Mouse (Mus musculus) embryonic facial prominence, embryonic 12.5 days (tissue): Measurements from ENCODE around the gene Abcg4. TPM values are rescaled to one million over a fixed set of nuclear protein-coding genes. Genes with fewer than 3 reads are reported as not detected.

Source experiments
- ATAC-seq: fragments of 200-750 bp; cut with Nextera tagmentation; 2 replicates; pipeline ENCODE4 v1.8.0; 2017; ENCODE audit not compliant: insufficient number of reproducible peaks, insufficient read depth, low FRiP score, low TSS enrichment
- H3K27ac ChIP-seq: fragments of 300-500 bp; sonication (generic); 2 replicates; pipeline ENCODE4 v1.5.1; 2016; ENCODE audit warnings: mild to moderate bottlenecking
- H3K27me3 ChIP-seq: fragments of 300-500 bp; sonication (generic); 2 replicates; pipeline ENCODE4 v1.6.1; 2016; ENCODE audit warnings: mild to moderate bottlenecking, moderate library complexity
- H3K36me3 ChIP-seq: fragments of 300-500 bp; sonication (generic); 2 replicates; pipeline ENCODE4 v1.6.1; 2016; ENCODE audit warnings: mild to moderate bottlenecking
- H3K4me1 ChIP-seq: fragments of 300-500 bp; sonication (generic); 2 replicates; pipeline ENCODE4 v1.6.1; 2016
- H3K4me2 ChIP-seq: fragments of 300-500 bp; sonication (generic); replicated peaks from 2 replicates; pipeline ENCODE4 v1.6.1; 2016; ENCODE audit warnings: mild to moderate bottlenecking, moderate library complexity
- H3K4me3 ChIP-seq: fragments of 300-500 bp; sonication (generic); 2 replicates; pipeline ENCODE4 v1.5.1; 2016; ENCODE audit warnings: mild to moderate bottlenecking
- H3K9ac ChIP-seq: fragments of 300-500 bp; sonication (generic); 2 replicates; pipeline ENCODE4 v1.6.1; 2016; ENCODE audit warnings: mild to moderate bottlenecking, moderate library complexity
- H3K9me3 ChIP-seq: fragments of 300-500 bp; sonication (generic); 2 replicates; pipeline ENCODE4 v1.6.1; 2016; ENCODE audit warnings: mild to moderate bottlenecking, moderate library complexity
- WGBS: fragments of 180-500 bp; shearing (Covaris S2); methylation state at CpG from one replicate; pipeline ENCODE4 v1.1.7; 2016; 5-methylcytosine and 5-hydroxymethylcytosine counted together
- polyA plus RNA-seq: library from polyadenylated mRNA; unstranded; fragments of >200 nt; fragmentation: Nextera tagmentation; extraction: Ambion mirVana; gene quantifications from 2 replicates; pipeline ENCODE4 v1.2.1, GENCODE M21; 2016

Abcg4 gene
- polyA plus RNA-seq, 1 experiment from 2014 or later = 5.9 TPM

DNA sequence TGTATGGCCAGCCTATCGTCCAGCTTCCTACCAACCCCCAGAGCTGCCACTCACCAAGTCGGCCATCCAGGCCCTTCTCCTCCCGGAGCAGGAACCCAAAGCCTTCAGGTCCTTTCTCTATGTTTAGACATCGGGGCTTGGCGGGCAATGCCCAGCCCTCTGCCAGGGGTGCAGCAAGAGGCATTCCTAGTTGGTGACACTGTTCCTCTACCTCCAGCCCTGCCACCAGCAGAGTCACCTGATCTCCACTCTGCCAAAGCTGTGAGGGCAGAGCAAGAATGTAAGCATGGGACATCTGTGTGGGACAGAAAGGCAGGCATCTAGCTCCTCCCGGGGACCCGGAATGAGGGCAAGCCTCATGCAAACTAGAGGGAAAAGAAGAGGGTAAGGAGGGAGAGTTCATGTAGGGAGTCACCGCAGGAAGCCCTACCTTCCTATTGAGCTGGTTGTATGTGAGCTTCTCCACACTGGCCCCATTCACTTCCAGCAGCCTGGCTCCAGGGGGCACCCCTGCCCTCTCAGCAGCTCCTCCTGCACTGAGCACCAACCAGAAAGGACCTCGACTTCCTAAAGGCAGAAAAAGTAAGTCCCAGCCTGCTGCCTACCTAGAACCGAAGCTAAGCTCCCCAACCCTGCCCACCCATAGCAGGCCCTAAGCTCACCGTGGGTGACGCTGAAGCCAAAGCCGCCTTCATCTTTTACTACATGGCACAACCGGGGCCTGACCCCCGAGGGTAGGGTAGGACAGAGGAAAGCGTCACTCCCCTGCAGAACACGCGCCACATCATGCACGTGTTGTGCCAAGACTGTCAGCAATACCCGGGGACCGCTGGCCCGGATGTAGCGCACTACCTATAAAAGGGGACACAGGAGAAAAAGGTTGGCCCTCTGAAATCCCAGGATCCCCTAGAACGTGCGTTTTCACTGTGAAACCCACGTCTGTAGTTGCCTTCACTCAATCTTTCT, 39.0 kb downstream of the Abcg4 start:
- H3K27me3 ChIP-seq = no peaks in the 10 kb centered on the region
- H3K27ac ChIP-seq = no peak overlapping the region
- no peaks in the 10 kb centered on the region for H3K9me3 ChIP-seq
- H3K36me3 ChIP-seq = no peaks in the 10 kb centered on the region
- no peak overlapping the region for H3K9ac ChIP-seq
- no peak for ATAC-seq
- peaks cover 12% of the 10 kb centered on the region for H3K4me1 ChIP-seq
- 47% methylated on average over 26 of the region's 26 CpGs for WGBS
- no peak overlapping the region for H3K4me3 ChIP-seq
- H3K4me2 ChIP-seq = peak overlapping the region; percentile 31

DNA sequence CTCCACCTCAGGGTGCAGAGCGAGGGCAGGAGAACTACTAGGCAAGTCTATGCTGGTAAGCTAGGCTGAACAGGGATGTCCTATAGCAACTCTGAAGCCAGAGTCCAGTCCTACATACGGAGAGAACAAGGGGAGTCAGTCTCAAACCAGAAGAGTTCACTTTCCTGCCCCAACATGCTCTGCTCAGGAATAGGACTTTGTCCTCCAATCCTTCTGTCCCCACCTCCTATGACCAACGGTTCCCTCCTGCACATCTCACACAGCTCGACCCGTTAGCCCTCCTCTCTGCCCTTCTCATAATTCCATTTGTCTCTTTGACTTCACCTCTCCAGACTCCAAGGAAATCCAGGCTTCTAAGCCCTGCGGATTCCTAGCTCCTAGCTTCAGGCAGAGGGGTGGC, 40.5 kb downstream of the Abcg4 start:
- WGBS = 83% methylated on average over 6 of the region's 6 CpGs

DNA sequence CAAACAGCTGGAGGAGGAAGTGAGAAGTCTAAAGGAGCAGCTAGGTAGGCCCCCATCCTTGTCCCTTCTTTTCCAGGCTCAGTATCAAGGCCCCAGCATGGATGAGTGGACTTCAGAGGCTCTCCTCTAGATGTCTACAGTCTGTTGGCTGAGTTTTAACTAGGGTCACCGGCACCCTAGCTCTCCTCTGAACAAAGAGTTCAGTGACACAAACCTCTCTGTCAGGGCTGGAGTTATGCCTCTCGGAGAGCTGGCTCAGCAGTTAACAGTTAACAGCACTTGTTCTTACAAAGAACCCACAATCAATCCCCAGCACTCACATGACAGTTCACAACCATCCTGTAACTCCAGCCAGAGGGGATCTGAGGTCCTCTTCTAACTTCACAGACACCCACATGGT, 44.8 kb downstream of the Abcg4 start:
- 46% methylated on average over 2 of the region's 2 CpGs for WGBS
- H3K9me3 ChIP-seq = no peaks in the 10 kb centered on the region

More for the DNA sequence above, 40.5 kb downstream of the Abcg4 start:
- no peak overlapping the region for H3K4me3 ChIP-seq
- no peak overlapping the region for H3K27ac ChIP-seq
- H3K36me3 ChIP-seq = no peaks in the 10 kb centered on the region
- no peak for ATAC-seq
- H3K4me1 ChIP-seq = 0 out of 2 replicates have a peak, but pooled peaks cover 4% of the 10 kb centered on the region
- H3K4me2 ChIP-seq = no peak overlapping the region
- H3K27me3 ChIP-seq = no peaks in the 10 kb centered on the region
- H3K9me3 ChIP-seq = no peaks in the 10 kb centered on the region
- H3K9ac ChIP-seq = no peak overlapping the region

DNA sequence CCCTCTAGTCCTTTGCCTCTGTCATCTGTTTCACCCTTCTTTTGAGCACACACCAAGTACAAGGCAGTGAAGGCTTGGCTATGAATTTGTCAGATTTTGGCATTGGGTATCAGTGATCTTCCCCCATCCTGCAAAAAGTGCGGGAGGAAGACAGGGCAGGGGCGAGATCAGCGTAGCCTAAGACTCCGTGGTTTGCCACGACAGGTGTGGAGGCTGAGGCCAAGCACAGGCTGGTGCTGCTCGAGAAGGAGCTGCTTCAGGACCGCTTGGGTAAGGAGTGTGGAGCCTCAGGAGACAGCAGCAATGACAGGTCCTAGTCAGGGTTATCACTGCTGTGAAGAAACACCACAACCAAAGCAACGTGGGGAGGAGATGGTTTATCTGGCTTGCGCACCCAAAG, 47.0 kb downstream of the Abcg4 start:
- ATAC-seq = no peak
- Histone ChIP-seq H3K4me3 (no peak overlapping the region), H3K9me3 (no peaks in the 10 kb centered on the region)

More for the DNA sequence above, 44.8 kb downstream of the Abcg4 start:
- H3K4me2 ChIP-seq = no peak overlapping the region
- H3K27ac ChIP-seq = no peak overlapping the region
- no peak for ATAC-seq
- H3K9ac ChIP-seq = no peak overlapping the region
- H3K36me3 ChIP-seq = no peaks in the 10 kb centered on the region
- H3K27me3 ChIP-seq = no peaks in the 10 kb centered on the region
- no peaks in the 10 kb centered on the region for H3K4me1 ChIP-seq
- no peak overlapping the region for H3K4me3 ChIP-seq

DNA sequence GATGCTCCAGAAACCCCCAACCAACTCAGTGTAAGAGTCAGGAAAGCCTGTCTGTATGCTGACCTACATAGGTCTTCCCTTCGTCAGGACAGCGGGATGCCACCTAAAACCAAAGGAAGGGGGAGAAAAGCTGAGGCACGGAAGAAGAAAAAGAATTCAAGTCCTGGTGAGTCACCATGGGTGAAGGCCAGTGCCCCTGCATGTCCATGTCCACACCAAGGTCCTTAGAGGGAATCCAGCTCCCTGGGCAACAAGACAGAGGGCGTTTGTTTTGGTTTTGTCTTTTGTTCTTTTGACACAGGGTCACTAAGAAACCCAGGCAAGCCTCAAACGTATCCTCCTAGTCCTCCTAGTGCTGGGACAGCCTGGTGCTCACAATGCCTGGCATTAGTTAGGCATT, 47.5 kb downstream of the Abcg4 start:
- Histone ChIP-seq H3K9ac (no peak overlapping the region), H3K4me3 (no peak overlapping the region), H3K9me3 (no peaks in the 10 kb centered on the region), H3K36me3 (no peaks in the 10 kb centered on the region), H3K27me3 (no peaks in the 10 kb centered on the region), H3K27ac (no peak overlapping the region), H3K4me2 (no peak overlapping the region), H3K4me1 (no peaks in the 10 kb centered on the region)
- ATAC-seq = no peak
- WGBS = 56% methylated on average over 5 of the region's 5 CpGs

More for the DNA sequence above, 47.0 kb downstream of the Abcg4 start:
- WGBS = 70% methylated on average over 9 of the region's 9 CpGs
- no peak overlapping the region for H3K9ac ChIP-seq
- no peaks in the 10 kb centered on the region for H3K36me3 ChIP-seq
- no peak overlapping the region for H3K4me2 ChIP-seq
- no peak overlapping the region for H3K27ac ChIP-seq
- no peaks in the 10 kb centered on the region for H3K4me1 ChIP-seq
- H3K27me3 ChIP-seq = no peaks in the 10 kb centered on the region

DNA sequence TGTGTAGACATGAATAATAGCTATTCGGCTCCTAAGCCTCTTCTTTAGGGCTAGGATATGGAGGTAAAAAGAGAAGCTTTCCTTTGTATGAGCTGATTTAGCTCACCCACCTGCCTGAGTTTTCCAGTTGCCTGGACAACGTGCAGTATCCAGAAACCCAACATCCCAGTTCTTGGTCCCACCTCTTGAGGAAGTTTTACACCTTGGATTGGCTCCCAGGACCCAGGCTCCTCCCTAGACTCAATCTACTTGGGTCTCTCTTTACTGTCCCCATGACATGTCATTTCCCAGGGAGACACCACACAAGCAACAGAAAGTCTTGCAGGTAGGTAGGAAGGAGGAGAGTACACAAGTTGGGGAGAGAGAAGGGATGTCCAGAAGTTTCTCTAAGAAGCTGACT, 48.0 kb downstream of the Abcg4 start, which contains the start of gene Ccdc153:
Gene Ccdc153 (plus strand): TSS at position 278 of the 400 bp plus-strand sequence.
- H3K36me3 ChIP-seq = no peaks in the 10 kb centered on the region
- no peak for ATAC-seq
- WGBS = 52% methylated on average over 2 of the region's 2 CpGs

DNA sequence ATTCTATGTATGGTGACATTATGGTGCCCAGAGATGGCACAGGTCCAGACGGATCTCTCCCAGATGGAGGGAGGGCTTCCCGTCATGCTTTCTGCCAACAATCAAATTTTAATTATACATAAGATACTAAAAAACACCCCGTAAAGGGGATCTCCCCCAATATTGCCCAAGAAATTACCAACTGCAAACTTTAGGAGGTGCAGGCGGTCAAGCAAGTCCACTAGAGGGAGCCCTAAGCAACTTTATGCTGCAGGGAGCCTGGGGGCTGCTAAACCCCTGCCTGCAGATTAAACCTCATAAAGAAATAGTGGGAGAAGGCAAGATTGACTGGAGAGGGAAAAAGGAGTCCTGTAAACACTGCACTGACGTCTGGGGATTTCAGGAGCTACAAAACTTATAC, 49.0 kb downstream of the Abcg4 start:
- Histone ChIP-seq H3K4me3 (no peak overlapping the region), H3K4me1 (no peaks in the 10 kb centered on the region), H3K27me3 (no peaks in the 10 kb centered on the region), H3K27ac (no peak overlapping the region), H3K36me3 (no peaks in the 10 kb centered on the region), H3K9ac (no peak overlapping the region), H3K4me2 (no peak overlapping the region), H3K9me3 (no peaks in the 10 kb centered on the region)
- WGBS = 12% methylated on average over 5 of the region's 5 CpGs
- ATAC-seq = no peak

More for the DNA sequence above, 48.0 kb downstream of the Abcg4 start, which contains the start of gene Ccdc153:
- no peak within 1 kb of the TSS for H3K4me3 ChIP-seq
- H3K27ac ChIP-seq = no peak within 1 kb of the TSS
- H3K27me3 ChIP-seq = no peaks in the 10 kb centered on the region
- no peaks in the 10 kb centered on the region for H3K9me3 ChIP-seq
- no peak within 1 kb of the TSS for H3K9ac ChIP-seq
- H3K4me2 ChIP-seq = no peak within 1 kb of the TSS
- no peaks in the 10 kb centered on the region for H3K4me1 ChIP-seq

DNA sequence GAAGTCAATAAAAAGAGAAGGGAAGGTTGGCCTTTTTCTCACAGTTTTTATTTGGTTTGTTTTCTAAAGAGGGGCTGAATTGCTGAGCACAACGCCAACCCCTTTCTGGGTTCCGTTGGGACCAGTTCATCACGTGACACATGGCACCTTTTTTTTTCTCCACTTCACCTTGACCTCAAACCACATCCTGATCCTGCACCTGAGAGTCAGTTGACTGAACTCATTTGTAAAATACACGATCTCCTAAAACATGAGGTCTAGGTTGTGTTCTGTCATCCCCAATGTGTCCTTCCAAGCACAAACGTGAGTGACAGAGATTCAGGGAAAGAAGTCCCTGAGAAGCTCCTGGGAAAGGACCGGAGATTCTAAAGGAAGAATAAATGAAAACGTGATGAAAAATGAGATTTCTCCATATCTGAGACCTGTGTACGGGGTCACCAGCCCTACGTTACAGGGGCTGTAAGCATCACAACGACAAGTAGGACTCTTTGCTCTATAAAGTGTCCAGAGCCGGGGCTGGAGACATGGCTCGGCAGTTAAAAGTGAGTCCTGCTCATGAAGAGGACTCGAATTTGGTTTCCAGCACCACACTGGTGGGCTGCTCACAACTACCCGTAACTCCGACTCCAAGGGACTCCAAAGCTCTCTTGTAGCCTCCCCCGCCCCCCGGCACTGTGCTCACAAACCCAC, 49.8 kb downstream of the Abcg4 start:
- H3K9me3 ChIP-seq = no peaks in the 10 kb centered on the region
- H3K4me2 ChIP-seq = no peak overlapping the region
- no peaks in the 10 kb centered on the region for H3K27me3 ChIP-seq
- ATAC-seq = no peak
- H3K4me3 ChIP-seq = no peak overlapping the region
- WGBS = 79% methylated on average over 17 of the region's 17 CpGs
- H3K9ac ChIP-seq = no peak overlapping the region
- no peaks in the 10 kb centered on the region for H3K4me1 ChIP-seq
- no peak overlapping the region for H3K27ac ChIP-seq
- H3K36me3 ChIP-seq = no peaks in the 10 kb centered on the region

DNA sequence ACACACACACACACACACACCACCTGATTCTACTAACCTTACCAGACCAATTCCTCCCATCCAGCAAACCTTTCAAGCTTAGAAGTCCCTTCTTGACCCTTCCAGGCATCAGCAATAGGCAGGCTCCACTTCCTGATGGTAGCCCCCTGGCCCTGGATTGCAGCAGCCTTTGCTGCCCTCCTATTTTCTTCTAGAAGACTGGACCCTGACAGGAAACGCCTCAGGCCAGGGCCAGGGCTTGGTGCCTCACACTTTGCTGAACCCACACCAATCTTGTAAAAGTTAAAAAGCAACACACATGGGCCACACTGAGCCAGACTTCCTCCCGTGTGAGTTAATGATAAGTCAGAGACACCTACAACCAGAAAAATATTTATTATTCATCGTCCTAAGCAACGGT, 51.3 kb downstream of the Abcg4 start:
- no peak overlapping the region for H3K4me2 ChIP-seq
- no peak overlapping the region for H3K9ac ChIP-seq

DNA sequence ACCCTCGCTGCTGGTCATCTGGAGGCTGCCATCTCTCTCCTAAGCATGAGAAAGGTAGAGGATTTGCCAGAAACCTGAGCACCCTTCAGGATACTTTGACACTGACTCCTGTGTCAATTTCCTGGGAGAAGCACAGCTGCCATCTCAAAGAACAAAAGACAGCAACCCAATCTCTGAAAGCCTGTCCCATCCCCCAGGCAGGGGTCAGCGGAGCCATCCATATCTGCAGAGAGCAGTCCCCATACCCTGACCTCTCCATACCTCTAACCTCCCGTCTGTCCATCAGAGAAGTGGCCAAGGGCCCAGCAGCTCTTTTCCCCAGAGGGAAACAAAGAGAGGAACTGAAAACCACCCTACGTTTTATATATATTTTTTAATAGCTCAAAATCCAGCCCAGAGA, 51.8 kb downstream of the Abcg4 start:
- peaks cover 10% of the 10 kb centered on the region for H3K4me1 ChIP-seq
- no peak overlapping the region for H3K9ac ChIP-seq
- no peak overlapping the region for H3K27ac ChIP-seq
- H3K27me3 ChIP-seq = no peaks in the 10 kb centered on the region
- no peak overlapping the region for H3K4me3 ChIP-seq
- 34% methylated on average over 4 of the region's 4 CpGs for WGBS
- H3K4me2 ChIP-seq = no peak overlapping the region
- no peaks in the 10 kb centered on the region for H3K36me3 ChIP-seq
- no peak for ATAC-seq
- no peaks in the 10 kb centered on the region for H3K9me3 ChIP-seq

More for the DNA sequence above, 51.3 kb downstream of the Abcg4 start:
- ATAC-seq = no peak
- H3K9me3 ChIP-seq = no peaks in the 10 kb centered on the region
- no peaks in the 10 kb centered on the region for H3K27me3 ChIP-seq
- no peaks in the 10 kb centered on the region for H3K36me3 ChIP-seq
- no peak overlapping the region for H3K27ac ChIP-seq
- H3K4me3 ChIP-seq = no peak overlapping the region
- peaks cover 5% of the 10 kb centered on the region for H3K4me1 ChIP-seq
- WGBS = 58% methylated on average over 4 of the region's 4 CpGs

DNA sequence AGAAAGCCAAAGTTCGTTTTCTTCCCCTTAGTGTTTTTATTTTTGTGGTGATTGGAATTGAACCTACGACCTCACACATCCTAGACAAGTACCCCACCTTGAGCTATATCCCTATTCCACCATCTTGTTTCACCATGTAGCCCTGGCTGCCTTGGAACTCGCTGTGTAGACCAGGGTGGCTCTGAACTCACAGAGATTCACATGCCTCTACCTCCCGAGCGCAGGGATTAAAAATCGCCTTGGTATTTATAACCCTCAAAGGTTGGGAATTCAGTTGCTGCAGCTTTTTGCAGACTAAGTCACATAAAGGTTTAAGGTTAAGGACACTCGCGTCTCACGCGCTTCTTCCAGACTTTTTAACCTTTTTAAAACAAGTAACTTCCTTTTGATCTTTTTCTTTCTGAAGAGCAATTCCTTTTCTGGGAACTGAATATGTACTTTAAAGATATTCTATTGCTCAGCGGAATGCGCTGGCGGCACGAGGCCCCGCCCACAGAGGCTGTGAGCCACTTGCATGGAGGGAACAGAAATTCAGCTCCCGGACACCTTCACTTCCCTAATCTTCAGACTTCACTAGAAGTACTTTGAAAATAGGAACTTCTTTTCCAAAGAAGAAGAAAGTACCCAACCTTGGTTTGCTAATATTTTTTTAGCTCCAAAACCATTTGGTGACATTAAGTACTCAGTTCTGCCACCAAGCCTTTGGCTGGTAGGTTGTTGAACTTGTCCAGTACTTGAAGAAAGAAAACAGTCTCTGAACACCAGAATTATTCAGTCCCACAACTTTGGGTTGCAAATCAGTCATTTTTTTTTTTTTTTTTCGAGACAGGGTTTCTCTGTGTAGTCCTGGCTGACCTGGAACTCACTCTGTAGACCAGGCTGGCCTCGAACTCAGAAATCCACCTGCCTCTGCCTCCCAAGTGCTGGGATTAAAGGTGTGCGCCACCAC, 53.7 kb downstream of the Abcg4 start:
- no peak; the same call in 1 of the 2 replicates for ATAC-seq
- H3K27ac ChIP-seq = peak overlapping the region; percentile 96; the same call in 1 of the 2 replicates
- H3K9me3 ChIP-seq = no peaks in the 10 kb centered on the region
- 25% methylated on average over 19 of the region's 19 CpGs for WGBS
- no peaks in the 10 kb centered on the region for H3K36me3 ChIP-seq
- H3K9ac ChIP-seq = no peak overlapping the region
- peak overlapping the region; percentile 60 for H3K4me2 ChIP-seq
- H3K27me3 ChIP-seq = no peaks in the 10 kb centered on the region
- peaks cover 11% of the 10 kb centered on the region for H3K4me1 ChIP-seq
- H3K4me3 ChIP-seq = peak overlapping the region; percentile 78
